Mouse (Mus musculus) embryonic facial prominence, embryonic 15.5 days (tissue): Measurements from ENCODE around the gene 1700056E22Rik. TPM values are rescaled to one million over a fixed set of nuclear protein-coding genes. Genes with fewer than 3 reads are reported as not detected.

Experiments
- ATAC-seq: fragments of 200-750 bp; cut with Nextera tagmentation; 2 replicates; pipeline ENCODE4 v1.8.0; 2017; ENCODE audit warnings: low read depth, moderate TSS enrichment; ENCODE audit not compliant: insufficient number of reproducible peaks, low FRiP score, low TSS enrichment
- H3K27ac ChIP-seq: fragments of 300-500 bp; sonication (generic); replicated peaks from 2 replicates; pipeline ENCODE4 v1.5.1; 2015; ENCODE audit warnings: mild to moderate bottlenecking, inconsistent platforms
- H3K27me3 ChIP-seq: fragments of 300-500 bp; sonication (generic); 2 replicates; pipeline ENCODE4 v1.6.1; 2015; ENCODE audit warnings: inconsistent platforms
- H3K36me3 ChIP-seq: fragments of 300-500 bp; sonication (generic); 2 replicates; pipeline ENCODE4 v1.6.1; 2015; ENCODE audit warnings: mild to moderate bottlenecking, inconsistent platforms
- H3K4me1 ChIP-seq: fragments of 300-500 bp; sonication (generic); 2 replicates; pipeline ENCODE4 v1.6.1; 2015; ENCODE audit warnings: inconsistent platforms
- H3K4me2 ChIP-seq: fragments of 300-500 bp; sonication (generic); replicated peaks from 2 replicates; pipeline ENCODE4 v1.6.1; 2015; ENCODE audit warnings: mild to moderate bottlenecking, inconsistent platforms
- H3K4me3 ChIP-seq: fragments of 300-500 bp; sonication (generic); replicated peaks from 2 replicates; pipeline ENCODE4 v1.5.1; 2015; ENCODE audit warnings: mild to moderate bottlenecking, inconsistent platforms
- H3K9ac ChIP-seq: fragments of 300-500 bp; sonication (generic); 2 replicates; pipeline ENCODE4 v1.6.1; 2015; ENCODE audit warnings: inconsistent platforms
- H3K9me3 ChIP-seq: fragments of 300-500 bp; sonication (generic); replicated peaks from 2 replicates; pipeline ENCODE4 v1.6.1; 2016; ENCODE audit warnings: inconsistent platforms
- WGBS: fragments of 180-500 bp; shearing (Covaris S2); methylation state at CpG from one replicate; pipeline ENCODE4 v1.1.7; 2015; 5-methylcytosine and 5-hydroxymethylcytosine counted together
- polyA plus RNA-seq: library from polyadenylated mRNA; unstranded; fragments of >200 nt; fragmentation: Nextera tagmentation; extraction: Ambion mirVana; gene quantifications from 2 replicates; pipeline ENCODE4 v1.2.1, GENCODE M21; 2015

Gene 1700056E22Rik
- polyA plus RNA-seq, 1 experiment from 2014 or later: 2.4 TPM

DNA sequence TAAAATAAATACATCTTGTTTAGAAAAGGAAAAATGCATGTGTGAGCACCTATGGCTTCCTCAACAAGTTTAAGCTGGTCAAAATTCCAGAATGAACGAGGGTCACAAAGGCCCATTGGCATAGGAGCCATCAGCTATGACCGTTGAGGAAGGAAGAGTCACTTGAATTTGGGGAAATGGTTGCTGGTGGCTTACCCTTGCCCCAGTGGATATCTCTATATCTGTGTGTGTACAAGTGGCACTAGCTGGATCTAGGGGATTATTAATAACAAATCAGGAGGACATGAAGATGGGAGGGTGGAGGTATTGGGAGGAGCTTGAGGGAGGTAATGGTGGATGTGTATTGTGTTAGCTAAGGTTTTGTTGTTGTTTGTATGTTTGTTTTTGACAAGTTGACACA lies 42.2 kb downstream of the 1700056E22Rik start:
- H3K9me3 ChIP-seq: no peaks in the 10 kb centered on the region
- WGBS: 87% methylated on average over 2 of the region's 2 CpGs
- H3K4me1 ChIP-seq: no peaks in the 10 kb centered on the region
- H3K9ac ChIP-seq: no peak overlapping the region
- H3K27ac ChIP-seq: no peak overlapping the region
- H3K4me2 ChIP-seq: no peak overlapping the region
- no peak for ATAC-seq
- H3K27me3 ChIP-seq: no peaks in the 10 kb centered on the region
- H3K36me3 ChIP-seq: no peaks in the 10 kb centered on the region
- H3K4me3 ChIP-seq: no peak overlapping the region

DNA sequence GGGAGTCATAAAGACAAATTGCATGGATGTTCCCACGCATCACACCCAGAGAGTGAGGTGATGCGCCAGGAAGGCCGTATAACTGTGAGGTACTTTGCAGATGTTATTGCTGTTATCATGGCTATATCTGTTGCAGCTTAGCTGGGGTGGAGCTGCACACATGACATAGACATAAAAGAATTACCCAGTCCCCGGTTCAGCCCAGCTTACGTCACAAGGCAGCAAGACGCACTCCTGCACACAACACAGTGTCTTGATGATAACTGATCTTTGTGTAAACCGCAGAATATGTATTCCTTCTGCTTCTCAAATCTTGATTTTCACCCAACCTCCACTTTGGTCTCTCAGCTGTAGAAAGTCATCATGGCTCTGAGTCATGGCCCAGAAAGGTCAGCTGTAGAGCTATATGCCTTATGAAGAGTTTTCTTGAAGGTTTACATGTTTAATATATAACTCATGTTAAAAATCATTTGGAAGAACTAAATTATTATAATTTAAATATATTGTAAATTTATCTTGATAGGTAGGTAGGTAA lies 46.3 kb downstream of the 1700056E22Rik start:
- H3K4me1 ChIP-seq: no peaks in the 10 kb centered on the region
- H3K27ac ChIP-seq: no peak overlapping the region
- H3K9me3 ChIP-seq: no peaks in the 10 kb centered on the region
- no peak overlapping the region for H3K4me2 ChIP-seq
- no peaks in the 10 kb centered on the region for H3K36me3 ChIP-seq
- no peak for ATAC-seq
- H3K9ac ChIP-seq: no peak overlapping the region
- WGBS: 87% methylated on average over 7 of the region's 7 CpGs
- H3K27me3 ChIP-seq: no peaks in the 10 kb centered on the region
- H3K4me3 ChIP-seq: no peak overlapping the region

Other genes starting within 250 kb of the 1700056E22Rik start
- gene Dusp10, start 21.0 kb downstream of the 1700056E22Rik start, polyA plus RNA-seq: 18.6 and 19.2 TPM in 2 replicates